Mouse (Mus musculus): ENCODE measurements around the gene Rab23. TPM values are rescaled to one million over a fixed set of nuclear protein-coding genes. Genes with fewer than 3 reads are reported as not detected.

The Rab23 gene
- polyA plus RNA-seq, 1 experiment from 2014 or later: 4.7 TPM

Other genes starting within 250 kb of the Rab23 start
- 33.4 and 34.4 TPM in 2 replicates for gene Prim2, start 50.1 kb upstream of the Rab23 start, polyA plus RNA-seq (2015; fragmentation: Nextera tagmentation; extraction: Ambion mirVana)
- gene Bag2, start 37.9 kb downstream of the Rab23 start, polyA plus RNA-seq (2015; fragmentation: Nextera tagmentation; extraction: Ambion mirVana): 47.7 and 48.7 TPM in 2 replicates
- gene Zfp451, start 94.7 kb downstream of the Rab23 start, polyA plus RNA-seq (2015; fragmentation: Nextera tagmentation; extraction: Ambion mirVana): 5.6 and 6.7 TPM in 2 replicates
- 0.41 and 0.50 TPM in 2 replicates for gene Bend6, start 187.9 kb downstream of the Rab23 start, polyA plus RNA-seq (2015; fragmentation: Nextera tagmentation; extraction: Ambion mirVana)
- gene Dst, start 188.3 kb downstream of the Rab23 start, polyA plus RNA-seq (2015; fragmentation: Nextera tagmentation; extraction: Ambion mirVana): 5.9 and 6.9 TPM in 2 replicates